Mouse (Mus musculus) embryonic fibroblast, embryonic 13.5 days (primary cell): ENCODE data around the gene Sgpp1.

Experiments
- CTCF ChIP-seq: IDR thresholded peaks from 2 replicates; pipeline ENCODE4 v1.5.1; 2011; ENCODE audit warnings: mild to moderate bottlenecking, control low read depth, low read length, moderate library complexity, borderline replicate concordance; ENCODE audit not compliant: insufficient read depth
- POLR2A ChIP-seq: IDR thresholded peaks from 2 replicates; pipeline ENCODE4 v1.6.1; 2011; ENCODE audit warnings: low read depth, mild to moderate bottlenecking, control low read depth, low read length, moderate library complexity

DNA sequence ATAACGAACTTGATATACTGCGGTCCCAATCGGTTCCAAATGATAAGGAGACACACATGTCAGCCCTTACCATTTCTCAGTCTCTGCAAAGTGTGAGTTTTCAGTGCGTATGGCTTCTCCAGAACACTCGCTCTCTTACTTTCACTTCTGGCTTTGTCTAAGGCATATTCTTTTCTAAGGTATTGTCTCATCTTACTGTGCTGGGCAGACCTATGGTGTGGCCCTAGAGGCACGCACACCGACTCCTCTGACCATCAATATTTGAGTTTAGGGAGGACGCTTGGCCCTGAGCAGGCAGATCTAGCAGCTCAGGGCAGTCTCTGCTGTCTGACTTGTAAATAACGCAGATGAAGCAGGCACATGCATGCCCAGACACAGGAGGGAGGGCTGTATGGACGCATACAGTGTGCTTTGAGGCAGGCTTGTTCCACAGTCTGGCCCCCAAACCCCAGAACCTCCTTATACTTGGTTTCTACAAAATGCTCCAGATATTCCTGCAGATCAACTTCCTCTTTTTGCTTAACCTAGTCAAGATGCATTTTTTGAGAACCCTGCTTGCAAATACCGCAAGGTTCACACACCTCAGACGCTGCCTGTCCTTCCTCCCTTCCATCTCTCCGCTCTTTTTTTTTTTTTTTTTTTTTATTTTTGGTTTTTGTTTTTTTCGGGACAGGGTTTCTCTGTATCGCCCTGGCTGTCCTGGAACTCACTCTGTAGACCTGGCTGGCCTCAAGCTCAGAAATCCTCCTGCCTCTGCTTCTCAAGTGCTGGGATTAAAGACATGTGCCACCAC lies 8.0 kb downstream of the Sgpp1 start:
- no peak for TF ChIP-seq POLR2A
- TF ChIP-seq CTCF, result no peak
